21 mouse cellular contexts compared by ENCODE assay signal in the genomic region with DNA sequence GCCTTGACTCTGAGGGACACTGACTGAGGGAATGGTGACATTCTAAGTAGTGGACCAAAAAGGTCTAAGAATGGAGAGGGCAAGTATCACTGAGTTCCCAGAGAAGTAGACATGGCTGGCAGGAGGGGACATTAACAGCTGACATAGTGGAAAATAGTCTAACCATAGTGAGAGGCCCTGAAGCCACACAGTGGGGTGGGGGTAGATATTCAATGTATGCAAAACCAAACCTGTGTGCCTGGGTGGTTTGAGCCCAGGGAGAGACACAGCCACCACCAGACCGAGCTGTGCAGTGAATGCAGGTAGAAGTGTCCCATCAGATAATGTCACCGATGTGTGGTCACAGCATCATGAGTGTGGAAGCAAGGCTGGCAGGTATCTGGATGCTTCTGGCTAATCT. TPM values are rescaled to one million over a fixed set of nuclear protein-coding genes. Genes with fewer than 3 reads are reported as not detected.
"Had no signal": no experiment of that assay in that cellular context is flagged by ENCODE, and none has a peak within 500 bp of the region (broad histone marks: within the 10 kb centered on the region; RNA-seq: fewer than 3 reads in every experiment).

No protein-coding gene starts in this region.

- DNase-seq: lung, adult 18-20 months; lung, embryonic 14.5 days; lung, postnatal 10 days; lung, postnatal 4 days; retina, postnatal 1 day; right cerebral cortex, adult 18-20 months; right cerebral cortex, postnatal 25 days; right cerebral cortex, postnatal 4 days; spleen, adult 18-20 months; thymus, adult 2 months; thymus, postnatal 25 days; thymus, postnatal 4 days had no signal

- H3K9me3 ChIP-seq: midbrain, embryonic 10.5 days; midbrain, embryonic 12.5 days; midbrain, embryonic 15.5 days; neural tube, embryonic 13.5 days; neural tube, embryonic 15.5 days; stomach, embryonic 15.5 days had no signal

- H3K27ac ChIP-seq: midbrain, embryonic 10.5 days; midbrain, embryonic 12.5 days; midbrain, embryonic 15.5 days; neural tube, embryonic 13.5 days; neural tube, embryonic 15.5 days; stomach, embryonic 15.5 days; stomach, postnatal 0 days had no signal

- H3K27me3 ChIP-seq: stomach, embryonic 15.5 days had no signal

- ATAC-seq: midbrain, embryonic 15.5 days had no signal

- H3K4me3 ChIP-seq: midbrain, embryonic 10.5 days; midbrain, embryonic 12.5 days; midbrain, embryonic 15.5 days; myocyte; neural tube, embryonic 13.5 days; neural tube, embryonic 15.5 days; stomach, embryonic 15.5 days had no signal

- H3K4me2 ChIP-seq: lung, embryonic 14.5 days; midbrain, embryonic 12.5 days; midbrain, embryonic 15.5 days; neural tube, embryonic 13.5 days; neural tube, embryonic 15.5 days; stomach, embryonic 15.5 days had no signal

- H3K36me3 ChIP-seq: midbrain, embryonic 10.5 days; midbrain, embryonic 12.5 days; midbrain, embryonic 15.5 days; neural tube, embryonic 13.5 days; neural tube, embryonic 15.5 days; stomach, embryonic 15.5 days had no signal

- H3K9ac ChIP-seq: lung, embryonic 14.5 days; midbrain, embryonic 12.5 days; midbrain, embryonic 15.5 days; neural tube, embryonic 13.5 days; neural tube, embryonic 15.5 days; stomach, embryonic 15.5 days had no signal

- H3K4me1 ChIP-seq: stomach, embryonic 15.5 days had no signal

RNA-seq across cellular contexts. Expression of gene Cd247, which starts 33.5 kb away (rescaled TPM):
- total RNA-seq: midbrain, postnatal 0 days had no signal
- polyA plus RNA-seq: myocyte had no signal
